Mouse (Mus musculus) liver, adult 2 months (tissue): ENCODE results near the gene Klhl33. TPM values are rescaled to one million over a fixed set of nuclear protein-coding genes. Genes with fewer than 3 reads are reported as not detected.
"Not testable (repeated sequence)": the region's sequence is repeated elsewhere in the genome, so short reads cannot be mapped to it uniquely, and the experiment has no call there.

Source experiments
- DNase-seq: peaks from one replicate; pipeline ENCODE4 v3.0.0-alpha.2; 2011; ENCODE audit warnings: low read depth, low spot score; ENCODE audit errors: extremely low read depth
- H3K27ac ChIP-seq: fragments of 200-500 bp; replicated peaks from 2 replicates; pipeline ENCODE4 v1.5.1; 2012; ENCODE audit warnings: low read depth, mild to moderate bottlenecking, control low read depth, inconsistent platforms, low read length; ENCODE audit not compliant: insufficient read depth
- H3K27me3 ChIP-seq: fragments of 200-500 bp; 2 replicates; pipeline ENCODE4 v1.6.1; 2012; ENCODE audit warnings: mild to moderate bottlenecking, moderate library complexity, low read length, inconsistent platforms; ENCODE audit not compliant: control insufficient read depth, insufficient read depth
- H3K36me3 ChIP-seq: fragments of 200-500 bp; 2 replicates; pipeline ENCODE4 v1.6.1; 2012; ENCODE audit warnings: low read length, inconsistent platforms; ENCODE audit not compliant: control insufficient read depth, insufficient read depth
- H3K4me1 ChIP-seq: fragments of 200-500 bp; 2 replicates; pipeline ENCODE4 v1.6.1; 2011; ENCODE audit warnings: low read length; ENCODE audit not compliant: control insufficient read depth, insufficient read depth
- H3K4me3 ChIP-seq: fragments of 200-500 bp; 2 replicates; pipeline ENCODE4 v1.5.1; 2011; ENCODE audit warnings: low read depth, mild to moderate bottlenecking, control low read depth, low read length, moderate library complexity; ENCODE audit not compliant: insufficient read depth
- H3K79me2 ChIP-seq: fragments of 200-500 bp; 2 replicates; pipeline ENCODE4 v1.6.1; 2012; ENCODE audit warnings: inconsistent platforms, mild to moderate bottlenecking, low read length, moderate library complexity; ENCODE audit not compliant: control insufficient read depth, insufficient read depth
- H3K9ac ChIP-seq: fragments of 200-500 bp; 2 replicates; pipeline ENCODE4 v1.6.1; 2012; ENCODE audit warnings: low read depth, mild to moderate bottlenecking, control low read depth, inconsistent platforms, low read length
- CTCF ChIP-seq: fragments of 200-500 bp; IDR thresholded peaks from 2 replicates; pipeline ENCODE4 v1.5.1; 2011; ENCODE audit warnings: low read depth, low read length, control low read depth
- POLR2A ChIP-seq: fragments of 200-500 bp; IDR thresholded peaks from 2 replicates; pipeline ENCODE4 v1.6.1; 2011; ENCODE audit warnings: low read length, control low read depth; ENCODE audit not compliant: insufficient read depth; ENCODE audit errors: extremely low read depth
- WGBS: fragments of 180-500 bp; shearing (Covaris S2); methylation state at CpG from one replicate; pipeline ENCODE4 v1.1.7; 2018; 5-methylcytosine and 5-hydroxymethylcytosine counted together
- polyA plus RNA-seq: library from polyadenylated mRNA; depleted of rRNA; stranded (reverse); fragments of >200 nt; gene quantifications from 2 replicates; pipeline ENCODE4 v1.2.3, GENCODE M21; 2012
- total RNA-seq: library from RNA; depleted of rRNA; stranded (reverse); fragments of >200 nt; gene quantifications from 2 replicates; pipeline ENCODE4 v1.2.3, GENCODE M21; 2014

The Klhl33 gene
- total and polyA plus RNA-seq, 2 experiments = 0.09 TPM; not detected in 1

DNA sequence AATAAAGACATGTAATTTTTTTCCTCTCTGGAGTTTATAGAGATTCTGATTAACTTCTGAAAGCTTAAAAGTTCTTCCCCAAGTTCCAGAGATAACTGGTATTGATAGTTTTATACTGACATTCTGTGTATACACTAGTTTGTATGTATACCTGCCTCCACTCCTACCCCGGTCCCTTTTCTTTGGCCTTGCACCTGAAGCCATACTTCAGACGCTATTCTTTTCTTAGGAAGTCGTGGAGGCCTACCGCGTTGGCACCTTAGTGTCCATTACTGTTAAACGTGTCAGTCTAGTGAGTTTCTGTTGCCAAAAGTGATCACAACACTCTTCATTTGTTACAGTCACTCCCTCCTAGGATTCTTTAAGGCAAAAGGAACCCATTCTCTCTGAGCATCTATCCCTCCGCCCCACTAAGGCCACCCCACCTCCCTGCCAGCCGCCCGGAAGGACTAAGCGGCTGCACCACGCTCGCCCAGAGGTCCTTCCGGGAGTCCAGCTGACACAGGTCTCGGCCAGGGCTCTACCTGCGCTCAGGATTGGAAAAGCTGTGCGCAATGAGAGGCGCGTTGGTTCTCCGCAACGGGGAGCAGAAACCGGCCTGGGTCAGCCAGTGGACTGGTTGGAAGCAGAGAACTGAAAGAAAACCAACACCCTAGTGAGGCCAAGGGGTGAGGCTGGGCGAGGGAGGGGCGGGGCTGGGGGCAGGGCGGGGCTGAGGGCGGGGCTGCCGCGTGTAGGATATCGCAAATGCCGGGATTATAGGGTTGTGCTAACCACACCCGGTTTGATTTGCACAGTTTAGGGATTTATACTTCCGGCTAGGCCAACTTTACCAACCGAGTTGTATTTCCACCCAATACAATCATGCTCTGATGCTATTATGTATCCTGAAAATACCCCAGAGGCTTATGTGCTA is 27.2 kb downstream of the Klhl33 start, which contains the start of gene Tep1:
Gene Tep1 (minus strand): TSS at position 672 of the 916 bp plus-strand sequence.
- TF ChIP-seq CTCF (no peak), POLR2A (0 out of 2 replicates have a peak, but pooled peaks have one; percentile 26)
- H3K27ac ChIP-seq = peak within 1 kb of the TSS; percentile 86
- peak; percentile 63 for DNase-seq

DNA sequence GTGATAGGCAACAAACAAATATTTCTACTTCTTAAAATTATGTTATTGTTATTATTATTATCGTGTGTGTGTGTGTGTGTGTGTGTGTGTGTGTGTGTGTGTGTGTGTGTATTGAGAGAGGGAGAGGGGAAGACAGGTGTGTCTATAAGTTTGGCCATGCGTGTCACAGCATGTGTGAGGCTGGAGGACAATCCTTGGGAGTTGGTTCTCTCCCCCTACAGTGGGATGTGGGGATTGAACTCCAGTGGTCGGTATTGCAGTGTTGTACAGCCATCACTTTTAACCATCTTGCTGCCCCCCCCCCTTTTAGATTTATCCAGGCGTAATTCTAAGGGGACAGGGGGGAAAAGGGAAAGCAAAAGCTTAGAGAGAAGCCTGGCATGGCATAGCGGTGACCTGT is 28.7 kb downstream of the Klhl33 start:
- Histone ChIP-seq H3K27me3 (no peaks in the 10 kb centered on the region), H3K9ac (no peak overlapping the region), H3K79me2 (no peaks in the 10 kb centered on the region), H3K4me1 (peaks cover 2% of the 10 kb centered on the region), H3K27ac (no peak overlapping the region), H3K36me3 (peaks cover 15% of the 10 kb centered on the region), H3K4me3 (no peak overlapping the region)
- 90% methylated on average over 5 of the region's 5 CpGs for WGBS
- no peak for TF ChIP-seq CTCF
- no peak for TF ChIP-seq POLR2A
- DNase-seq = no peak

More for the DNA sequence above, 27.2 kb downstream of the Klhl33 start, which contains the start of gene Tep1:
- Histone ChIP-seq H3K36me3 (peaks cover 11% of the 10 kb centered on the region), H3K9ac (peak within 1 kb of the TSS; percentile 77), H3K79me2 (no peaks in the 10 kb centered on the region), H3K27me3 (no peaks in the 10 kb centered on the region), H3K4me1 (peaks cover 2% of the 10 kb centered on the region), H3K4me3 (peak within 1 kb of the TSS; percentile 86)
- 5% methylated on average over 32 of the region's 32 CpGs for WGBS

DNA sequence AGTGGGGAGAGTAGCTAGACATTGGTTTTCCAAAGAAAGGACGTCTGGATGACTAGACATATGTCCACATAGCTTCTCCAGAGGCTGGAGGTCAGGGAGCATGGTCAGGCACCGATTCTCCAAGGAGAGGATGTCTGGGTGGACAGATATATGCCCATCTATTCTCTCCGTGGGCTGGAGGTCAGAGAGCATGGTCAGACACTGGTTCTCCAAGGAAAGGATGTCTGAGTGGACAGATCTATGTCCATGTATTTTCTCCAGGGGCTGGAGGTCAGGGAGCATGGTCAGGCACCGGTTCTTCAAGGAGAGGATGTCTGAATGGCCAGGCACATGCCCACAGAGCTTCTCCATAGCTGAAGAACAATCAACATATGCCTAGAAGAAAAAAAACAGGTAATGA is 29.1 kb downstream of the Klhl33 start:
- 74% methylated on average over 4 of the region's 4 CpGs for WGBS
- no peak for DNase-seq
- peaks cover 18% of the 10 kb centered on the region for H3K36me3 ChIP-seq

DNA sequence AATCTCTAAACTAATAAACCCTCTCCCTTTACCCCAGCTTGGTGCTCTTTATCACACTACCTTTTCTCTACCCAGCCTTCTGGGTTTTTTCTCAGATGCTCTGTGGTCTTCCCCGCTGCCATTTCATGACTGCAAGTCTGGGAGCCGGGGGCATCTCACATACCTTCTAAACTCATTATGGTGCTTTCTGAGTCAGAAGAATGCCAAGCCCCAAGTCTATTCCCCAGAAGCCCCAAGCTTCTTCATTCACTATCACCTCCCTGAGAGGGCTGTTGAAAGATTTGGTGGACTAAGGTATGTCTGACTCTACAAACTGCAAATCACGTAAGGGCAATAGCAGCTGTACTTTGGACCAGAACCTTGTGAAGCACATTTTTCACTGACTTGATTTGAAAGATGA is 30.3 kb downstream of the Klhl33 start:
- H3K9ac ChIP-seq = no peak overlapping the region
- H3K4me3 ChIP-seq = no peak overlapping the region
- no peak for TF ChIP-seq POLR2A
- TF ChIP-seq CTCF = no peak
- H3K79me2 ChIP-seq = no peaks in the 10 kb centered on the region
- H3K36me3 ChIP-seq = peaks cover 25% of the 10 kb centered on the region
- H3K27me3 ChIP-seq = no peaks in the 10 kb centered on the region
- H3K27ac ChIP-seq = no peak overlapping the region
- 94% methylated on average over 3 of the region's 3 CpGs for WGBS
- no peak for DNase-seq
- peaks cover 2% of the 10 kb centered on the region for H3K4me1 ChIP-seq

More for the DNA sequence above, 29.1 kb downstream of the Klhl33 start:
- no peak for TF ChIP-seq POLR2A
- TF ChIP-seq CTCF = no peak
- Histone ChIP-seq H3K27me3 (no peaks in the 10 kb centered on the region), H3K4me3 (no peak overlapping the region), H3K9ac (no peak overlapping the region), H3K79me2 (no peaks in the 10 kb centered on the region), H3K27ac (no peak overlapping the region), H3K4me1 (peaks cover 2% of the 10 kb centered on the region)

DNA sequence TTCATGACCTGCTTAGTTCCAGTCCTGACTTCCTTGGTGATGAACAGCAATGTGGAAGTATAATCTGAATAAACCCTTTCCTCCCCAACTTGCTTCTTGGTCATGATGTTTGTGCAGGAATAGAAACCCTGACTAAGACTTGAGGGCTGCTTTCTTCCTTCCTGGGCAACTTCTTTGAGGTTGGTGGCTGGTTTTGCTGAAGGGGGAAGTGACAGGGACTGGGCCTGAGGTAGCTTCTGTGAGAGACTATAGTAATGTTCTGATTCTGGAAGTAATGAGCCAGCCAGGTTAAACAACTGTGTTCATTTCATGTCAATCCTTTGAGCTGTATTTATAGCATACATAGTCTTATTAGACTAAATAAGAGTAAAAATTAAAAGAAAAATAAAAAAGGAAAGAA is 32.3 kb downstream of the Klhl33 start:
- not testable (repeated sequence) for DNase-seq, H3K27me3 ChIP-seq, H3K4me3 ChIP-seq, H3K27ac ChIP-seq, H3K9ac ChIP-seq, H3K79me2 ChIP-seq, H3K4me1 ChIP-seq
- peaks cover 40% of the 10 kb centered on the region for H3K36me3 ChIP-seq

DNA sequence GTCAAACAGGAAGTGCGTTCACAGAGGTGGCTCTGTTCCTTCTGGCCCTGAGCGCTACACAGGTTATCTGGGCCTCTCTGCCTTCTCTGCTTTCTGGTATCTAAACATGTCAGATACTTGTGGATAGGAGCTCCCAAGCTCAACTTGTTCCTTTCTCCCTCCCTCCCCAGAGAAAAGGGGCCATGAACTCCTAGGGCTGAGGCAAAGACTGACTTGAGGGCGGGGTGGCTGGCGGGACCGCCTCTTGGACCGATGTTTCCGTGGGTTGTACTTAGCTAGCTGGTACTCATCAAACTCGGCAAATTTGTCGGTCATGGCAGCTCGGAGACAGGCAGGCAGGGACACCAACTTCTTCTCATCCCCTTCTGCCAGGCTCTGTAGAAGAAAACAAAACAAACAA is 34.7 kb downstream of the Klhl33 start:
- Histone ChIP-seq H3K27me3 (no peaks in the 10 kb centered on the region), H3K4me1 (no peaks in the 10 kb centered on the region), H3K36me3 (peaks cover 41% of the 10 kb centered on the region), H3K79me2 (no peaks in the 10 kb centered on the region), H3K4me3 (no peak overlapping the region), H3K27ac (no peak overlapping the region), H3K9ac (no peak overlapping the region)
- 85% methylated on average over 10 of the region's 10 CpGs for WGBS
- no peak for DNase-seq
- no peak for TF ChIP-seq CTCF
